Comparison of ENCODE assay signal across 9 mouse cellular contexts in genomic region chr17:44733544-44734310, GRCm38 (mm10). TPM values are rescaled to one million over a fixed set of nuclear protein-coding genes. Genes with fewer than 3 reads are reported as not detected.
DNase-seq lines count a peak whose midpoint lies in the region; ATAC-seq and TF ChIP-seq lines count a peak whose summit lies in the region.
"Had no signal": no experiment of that assay in that cellular context is flagged by ENCODE, and none has a peak within 500 bp of the region (broad histone marks: within the 10 kb centered on the region; RNA-seq: fewer than 3 reads in every experiment).

No protein-coding gene starts in this region.

- peak overlapping the region; percentile 85; the same call in 1 of the 2 replicates for H3K4me3 ChIP-seq in spleen, adult 2 months (ENCODE audit: extremely low read depth, insufficient read depth, insufficient read length)
- H3K4me3 ChIP-seq in intestine, postnatal 0 days (ENCODE audit: low read depth, low read length), result peak overlapping the region; percentile 53
- peak overlapping the region; percentile 55 for H3K4me3 ChIP-seq in neural tube, embryonic 14.5 days (ENCODE audit: low read depth, low read length)

- H3K4me1 ChIP-seq in spleen, adult 2 months (ENCODE audit: control insufficient read depth, insufficient read depth, insufficient read length), result peaks cover 15% of the 10 kb centered on the region
- H3K4me1 ChIP-seq in intestine, postnatal 0 days (replicated peaks; ENCODE audit: control insufficient read depth, insufficient read depth, low read length), result no peaks in the 10 kb centered on the region
- peaks cover 15% of the 10 kb centered on the region for H3K4me1 ChIP-seq in neural tube, embryonic 14.5 days (ENCODE audit: control insufficient read depth, insufficient read depth, low read length)

- H3K9ac ChIP-seq in intestine, postnatal 0 days (ENCODE audit: low read depth, low read length), result peak overlapping the region; percentile 48; the same call in 1 of the 2 replicates
- H3K9ac ChIP-seq in neural tube, embryonic 14.5 days (replicated peaks; ENCODE audit: low read depth, low read length), result no peak overlapping the region

- H3K36me3 ChIP-seq in spleen, adult 2 months (ENCODE audit: control insufficient read depth, insufficient read depth, low read length), result no peaks in the 10 kb centered on the region
- no peaks in the 10 kb centered on the region for H3K36me3 ChIP-seq in intestine, postnatal 0 days (ENCODE audit: control insufficient read depth, insufficient read depth)
- H3K36me3 ChIP-seq in neural tube, embryonic 14.5 days (ENCODE audit: control insufficient read depth, insufficient read depth, low read length), result no peaks in the 10 kb centered on the region
- H3K36me3 ChIP-seq: G1E had no signal

- WGBS in spleen, adult 2 months, result 13% methylated on average over 23 of the region's 23 CpGs
- 6% methylated on average over 23 of the region's 23 CpGs for WGBS in intestine, postnatal 0 days
- 2% methylated on average over 23 of the region's 23 CpGs for WGBS in neural tube, embryonic 14.5 days

- DNase-seq in adrenal gland, postnatal 14 days, result peak; percentile 10
- DNase-seq in adrenal gland, adult 8-10 months, result no peak
- no peak for DNase-seq in spleen, adult 2 months (ENCODE audit: low read depth in 1 of 2, low spot score in 2 of 2)
- DNase-seq in spleen, adult 18-20 months, result no peak
- no peak for DNase-seq in frontal cortex, postnatal 25 days (ENCODE audit: low spot score in 2 of 2)
- no peak for DNase-seq in frontal cortex, postnatal 14 days (ENCODE audit: low spot score in 2 of 2)

- no peaks in the 10 kb centered on the region for H3K9me3 ChIP-seq in intestine, postnatal 0 days (ENCODE audit: control insufficient read depth)
- no peaks in the 10 kb centered on the region for H3K9me3 ChIP-seq in neural tube, embryonic 14.5 days (ENCODE audit: control insufficient read depth, low read length)

- TF ChIP-seq POLR2A in spleen, adult 2 months (IDR thresholded peaks at IDR 0.05; ENCODE audit: low read depth, low read length), result no peak

- no peak for TF ChIP-seq CTCF in spleen, adult 2 months (IDR thresholded peaks at IDR 0.05; ENCODE audit: extremely low read depth, insufficient read depth, insufficient read length, insufficient replicate concordance)
- TF ChIP-seq CTCF in intestine, postnatal 0 days (IDR thresholded peaks at IDR 0.05; ENCODE audit: low read depth), result no peak

- peaks cover 25% of the 10 kb centered on the region for H3K27me3 ChIP-seq in spleen, adult 2 months (ENCODE audit: control insufficient read depth, insufficient read depth, low read length)
- H3K27me3 ChIP-seq in intestine, postnatal 0 days (replicated peaks; ENCODE audit: control insufficient read depth, insufficient read depth, low read length), result peaks cover 60% of the 10 kb centered on the region
- peaks cover 52% of the 10 kb centered on the region for H3K27me3 ChIP-seq in neural tube, embryonic 14.5 days (ENCODE audit: control insufficient read depth, insufficient read depth, low read length)

- no peak for ATAC-seq in intestine, postnatal 0 days
- no peak for ATAC-seq in neural tube, embryonic 14.5 days (ENCODE audit: low read depth)

- H3K27ac ChIP-seq in spleen, adult 2 months (ENCODE audit: insufficient read depth, low read length), result no peak overlapping the region
- no peak overlapping the region for H3K27ac ChIP-seq in intestine, postnatal 0 days (ENCODE audit: low read depth, low read length)
- H3K27ac ChIP-seq in neural tube, embryonic 14.5 days (ENCODE audit: low read depth, low read length), result no peak overlapping the region

- peak overlapping the region; percentile 94 for H3K4me2 ChIP-seq in intestine, postnatal 0 days (replicated peaks; ENCODE audit: low read depth)
- peak overlapping the region; percentile 92 for H3K4me2 ChIP-seq in neural tube, embryonic 14.5 days (ENCODE audit: low read depth, low read length)

RNA-seq across cellular contexts. Expression of gene Supt3, which starts 43.2 kb away (rescaled TPM):
- 20.7 and 22.3 TPM in 2 replicates for total RNA-seq in adrenal gland, postnatal 14 days (2021)
- 10 to 100 TPM; 20.1 to 39.1 (median 31.3) TPM for total RNA-seq in adrenal gland, adult 8-10 months (2022)
- polyA plus RNA-seq in spleen, adult 2 months (2012; rRNA removed), result 2.6 and 3.2 TPM in 2 replicates
- 4.9 and 5.4 TPM in 2 replicates for polyA plus RNA-seq in intestine, postnatal 0 days (2015; fragmentation: Nextera tagmentation; extraction: Ambion mirVana)
- 24.3 and 27.5 TPM in 2 replicates for polyA plus RNA-seq in neural tube, embryonic 14.5 days (2014; fragmentation: Nextera tagmentation; extraction: Ambion mirVana)
